Mouse (Mus musculus) bone marrow macrophage, adult 2 months (primary cell): Measurements from ENCODE around the gene Tsfm.

Source experiments
- CTCF ChIP-seq: IDR thresholded peaks from 2 replicates; pipeline ENCODE4 v1.5.1; 2012; ENCODE audit warnings: low read depth, mild to moderate bottlenecking, low read length, moderate library complexity
- POLR2A ChIP-seq: IDR thresholded peaks from 2 replicates; pipeline ENCODE4 v1.6.1; 2012; ENCODE audit warnings: mild to moderate bottlenecking, low read depth, low read length, borderline replicate concordance

DNA sequence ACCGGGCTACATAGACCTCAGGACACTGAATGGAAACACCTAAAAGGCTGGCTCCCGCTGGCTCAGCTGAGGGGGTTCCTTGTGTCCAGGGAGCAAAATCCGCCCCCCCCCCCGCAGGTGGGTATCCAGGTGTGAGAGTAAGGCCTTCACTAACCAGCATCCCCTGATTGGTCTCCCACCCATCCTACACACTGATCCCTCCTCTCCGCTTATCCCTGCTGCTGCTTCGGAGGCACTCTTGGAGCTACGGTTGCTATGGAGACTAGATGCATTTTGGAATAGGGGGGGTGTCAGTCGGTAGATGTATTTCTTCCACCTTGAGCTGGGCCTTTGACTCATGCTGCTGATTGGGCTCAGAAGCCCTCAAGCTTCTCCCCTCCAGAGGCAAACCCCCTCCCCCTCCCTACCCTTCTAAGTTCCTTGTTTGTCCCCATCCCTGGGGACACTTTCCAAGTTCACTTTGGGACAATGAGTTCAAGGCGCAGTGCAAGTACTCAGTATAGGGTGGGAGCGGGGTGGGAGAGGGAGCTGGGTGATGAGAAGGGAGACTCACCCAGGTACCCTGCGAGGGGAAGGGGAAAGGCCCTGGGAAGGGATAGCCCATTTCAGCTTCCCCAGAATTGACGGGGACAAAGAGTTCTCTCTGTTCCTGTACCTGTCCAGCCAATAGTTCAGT lies 47.5 kb upstream of the Tsfm start:
- TF ChIP-seq CTCF (no peak), POLR2A (no peak)
